Mouse (Mus musculus) cerebellum, postnatal 36 days (tissue): ENCODE measurements at regions not wholly inside any gene's neighbourhood (a gene's known extent, or its start where the extent isn't known, plus 50 kb on each side); places are given as distances from the start of the nearest gene placed in this dataset.

Source experiments
- DNase-seq, 2 experiments: peaks; one replicate each; pipeline ENCODE4 v3.0.0; 2021 to 2022; ENCODE audit warnings: mixed read lengths in 2 of 2

DNA sequence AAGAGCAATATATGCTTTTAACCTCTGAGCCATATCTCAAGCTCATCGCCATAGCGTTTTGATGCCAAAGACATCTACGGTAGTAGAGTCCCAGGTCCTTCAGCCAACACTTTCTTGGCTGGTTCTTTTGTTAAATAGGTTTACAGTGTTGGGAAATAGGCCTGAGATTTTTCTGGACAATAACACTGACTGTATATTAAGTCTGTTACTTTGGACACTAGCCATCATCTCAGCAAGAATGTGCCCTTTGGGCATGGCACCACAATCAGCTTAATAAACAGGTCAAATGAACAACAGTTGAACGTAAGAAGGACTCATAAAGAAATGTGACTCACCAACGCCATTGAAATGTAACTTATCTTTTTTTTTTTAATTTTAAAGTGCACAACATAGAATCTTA, 68.6 kb upstream of the Adamts9 start:
- peak in 1 of 2 experiments; percentile 2 for DNase-seq

- no peak for DNase-seq
These were observed 61.4 kb upstream of the Adamts9 start for GRCm38 (mm10) chr6:93004587-93005240.

DNA sequence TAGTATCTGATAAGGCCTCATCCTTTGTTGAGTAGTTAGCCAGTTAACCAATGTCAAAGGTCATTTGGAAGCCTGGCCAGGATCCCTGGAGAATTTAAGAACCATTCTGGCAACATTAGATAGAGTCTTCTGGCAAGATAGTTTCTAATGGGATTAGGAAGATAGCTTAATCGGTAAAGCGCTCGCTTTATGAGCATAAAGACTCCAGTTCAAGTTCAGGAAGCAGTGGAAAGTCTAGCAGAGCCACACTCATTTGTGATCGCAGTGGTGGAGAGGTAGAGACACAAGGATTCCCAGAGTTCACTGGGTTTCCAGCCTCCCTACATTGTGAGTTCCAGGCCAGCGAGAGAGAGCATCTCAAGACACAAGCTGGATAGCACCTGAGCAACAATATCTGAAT, 60.5 kb upstream of the Adamts9 start:
- no peak for DNase-seq

GRCm38 (mm10) chr6:92993647-92994046, 50.4 kb upstream of the Adamts9 start:
- no peak for DNase-seq
